Mouse (Mus musculus): Measurements from ENCODE around the gene C1qtnf9.

- TF ChIP-seq POLR2A (IDR thresholded peaks at IDR 0.05; ENCODE audit: control insufficient read depth, low read depth, low read length) (no peak), CTCF (IDR thresholded peaks at IDR 0.05; ENCODE audit: control insufficient read depth, insufficient read depth, insufficient replicate concordance, low read depth, low read length) (no peak)
Measured at GRCm38 (mm10) chr14:60739155-60739554, 28.8 kb upstream of the C1qtnf9 start.
